Mouse (Mus musculus) ovary, postnatal 14 days (tissue): ENCODE data around the gene Meis1.
A peak's percentile ranks its signal among the peaks of the same experiment; 100 is the strongest.

Experiments used
- DNase-seq: peaks from one replicate; pipeline ENCODE4 v3.0.0; 2022; ENCODE audit warnings: low spot score

Meis1 gene

DNA sequence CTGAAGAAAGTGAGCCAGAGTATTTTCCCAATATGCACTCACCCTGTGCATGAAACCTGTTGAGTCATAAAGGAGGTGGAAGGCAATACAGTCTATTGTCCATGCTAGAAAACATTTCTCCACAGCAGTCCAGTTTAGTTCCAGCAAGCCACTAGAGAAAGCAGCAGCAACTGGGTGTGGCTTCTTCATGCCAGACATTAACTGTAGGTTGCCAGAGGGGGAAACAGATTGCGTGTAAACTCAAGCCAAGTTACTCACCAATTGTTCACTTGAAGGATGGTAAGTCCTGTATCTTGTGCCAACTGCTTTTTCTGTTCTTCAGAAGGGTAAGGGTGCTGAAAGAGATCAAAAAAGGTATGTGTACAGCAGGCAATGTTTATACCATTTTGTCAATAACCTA, 113.4 kb downstream of the Meis1 start:
- no peak for DNase-seq

DNA sequence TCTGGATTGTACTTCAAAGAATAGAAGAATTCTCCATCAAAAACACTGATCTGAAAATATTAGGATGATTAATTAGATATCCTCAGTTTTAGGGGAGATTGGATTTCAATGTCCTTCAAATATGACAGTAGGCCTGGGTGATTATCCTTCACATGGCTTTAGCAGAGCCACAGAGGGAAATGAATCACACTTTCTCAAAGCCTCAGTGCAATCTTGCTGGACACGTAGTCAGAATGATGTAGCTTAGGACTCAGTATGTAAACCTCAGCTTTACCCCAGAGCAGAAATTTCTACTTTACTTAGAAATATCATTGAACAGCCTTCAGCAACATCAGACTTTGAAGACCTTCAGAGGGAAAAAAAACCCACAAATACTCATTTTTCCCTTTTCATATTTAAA, 113.9 kb downstream of the Meis1 start:
- DNase-seq = no peak

DNA sequence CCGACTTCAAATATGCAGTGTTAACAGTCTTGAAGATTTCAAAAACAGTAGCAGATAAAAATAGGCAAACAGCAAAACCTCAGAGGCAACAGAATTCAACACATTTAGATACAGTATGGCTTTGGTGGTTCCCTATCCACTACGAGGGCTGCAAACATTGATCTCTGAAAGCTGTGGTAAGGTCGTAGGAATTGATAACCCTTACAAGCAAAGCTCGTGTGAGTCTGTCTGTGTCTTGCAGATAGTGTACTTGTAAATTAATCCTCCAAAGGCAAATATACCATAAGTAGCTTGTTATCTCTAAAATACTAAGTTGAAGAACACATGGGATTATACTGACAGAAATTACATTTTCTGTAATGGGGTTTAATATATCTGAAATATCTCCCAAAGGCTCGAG, 114.5 kb downstream of the Meis1 start:
- no peak for DNase-seq

DNA sequence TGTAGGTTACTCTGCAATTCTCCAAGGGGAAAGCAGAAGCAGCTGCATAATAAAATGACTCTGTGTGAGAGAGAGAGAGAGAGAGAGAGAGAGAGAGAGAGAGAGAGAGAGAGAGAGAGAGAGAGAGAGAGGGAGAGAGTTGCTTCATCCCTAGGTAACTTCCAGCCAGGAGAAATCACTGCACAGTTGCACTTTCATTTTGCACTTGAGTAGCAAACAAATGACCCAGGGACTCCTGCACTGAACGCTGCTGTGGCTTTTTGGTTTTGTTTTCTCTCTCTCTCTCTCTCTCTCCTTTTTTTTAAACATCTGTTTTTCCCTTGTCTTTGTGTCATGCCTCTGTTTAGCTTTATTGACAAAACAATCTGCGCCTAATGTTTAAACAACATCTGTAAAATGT, 118.3 kb downstream of the Meis1 start:
- DNase-seq = no peak

DNA sequence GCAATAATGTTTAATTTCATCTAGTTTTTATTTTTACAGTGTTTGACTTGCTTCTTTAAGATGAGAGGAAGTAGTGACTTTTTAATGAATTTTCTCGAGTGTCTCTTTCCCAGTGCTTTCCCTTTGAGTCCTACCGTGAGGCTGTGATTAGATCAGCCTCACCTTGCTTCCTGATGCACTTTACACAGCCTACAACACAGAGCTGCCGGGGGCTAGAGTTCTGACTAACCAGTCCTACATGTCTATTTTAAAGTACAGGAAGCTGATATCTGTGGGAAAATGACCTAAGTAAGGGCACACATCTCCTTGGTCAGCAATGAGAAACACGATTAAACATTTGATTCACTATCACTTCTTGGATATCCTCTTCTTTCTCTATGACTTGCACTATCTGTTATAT, 119.9 kb downstream of the Meis1 start:
- DNase-seq = no peak

DNA sequence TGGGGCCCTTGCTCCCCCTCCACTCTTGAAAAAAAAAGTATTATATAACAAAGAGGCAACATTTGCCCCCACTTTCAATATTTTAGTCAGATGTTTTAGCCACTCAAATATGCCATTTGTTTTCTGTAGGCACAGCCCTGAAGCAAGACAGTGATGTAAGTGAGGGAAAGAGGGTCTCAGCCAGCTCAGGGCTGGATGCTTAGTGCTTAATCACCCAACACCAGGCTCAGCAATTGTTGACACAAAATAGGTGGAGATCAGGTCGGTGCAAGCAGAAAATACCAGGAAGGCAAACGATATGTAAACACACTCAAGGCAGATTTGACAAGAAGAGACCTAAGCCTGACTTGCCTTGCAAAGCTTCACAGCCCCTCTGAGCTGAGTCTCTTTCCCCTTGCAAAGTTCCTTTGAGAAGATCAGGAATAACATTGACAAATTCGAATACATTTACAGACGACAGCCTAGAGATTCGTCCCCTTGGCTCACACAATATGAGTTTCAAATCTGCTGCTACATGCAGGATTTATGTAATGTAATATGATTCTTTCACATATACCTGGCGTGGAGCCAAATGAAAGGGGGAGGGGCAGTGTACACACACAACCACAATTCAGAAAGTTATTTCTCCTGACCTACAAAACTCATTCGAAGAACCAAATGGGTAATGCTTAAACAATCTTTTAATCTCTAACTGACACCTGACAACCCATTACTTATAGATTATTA, 120.7 kb downstream of the Meis1 start:
- DNase-seq = no peak

DNA sequence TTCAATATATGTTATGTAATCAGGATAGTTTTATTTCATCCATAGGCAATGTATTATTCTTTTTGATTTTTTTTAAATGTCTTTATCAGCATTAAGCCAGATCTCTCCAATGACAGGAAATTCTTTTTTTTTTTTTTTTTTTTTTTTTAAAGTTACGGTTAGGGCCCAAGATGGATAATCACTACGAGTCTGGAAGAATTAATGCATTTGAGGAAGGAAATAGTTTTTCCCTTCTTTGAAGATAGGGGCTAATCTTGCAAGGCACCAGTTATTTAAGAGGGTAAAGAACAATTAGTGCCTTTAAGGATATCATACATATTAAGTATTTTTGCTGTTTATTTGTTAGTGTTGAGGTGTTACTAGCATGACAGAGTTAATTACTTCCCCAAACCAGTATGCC, 121.5 kb downstream of the Meis1 start:
- DNase-seq = no peak

DNA sequence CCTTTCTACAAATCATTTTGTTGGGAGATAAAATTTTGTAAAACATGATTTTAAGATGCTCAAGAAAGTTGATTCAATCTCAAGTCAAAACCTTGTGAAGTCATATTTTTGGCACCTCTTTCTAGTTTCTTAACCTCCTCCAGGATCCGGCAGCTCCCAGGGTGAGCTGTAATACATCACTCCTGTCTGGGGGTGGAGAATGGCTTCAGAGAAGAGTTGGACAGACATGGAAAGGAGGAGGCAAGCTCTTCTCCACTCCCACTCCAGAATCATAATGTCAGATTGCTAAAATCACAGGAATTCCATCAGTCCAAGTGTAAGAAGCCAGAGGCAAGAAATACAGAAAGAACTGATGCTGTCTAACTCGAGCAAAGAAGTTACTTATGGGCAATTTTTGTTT, 126.3 kb downstream of the Meis1 start:
- DNase-seq = no peak

DNA sequence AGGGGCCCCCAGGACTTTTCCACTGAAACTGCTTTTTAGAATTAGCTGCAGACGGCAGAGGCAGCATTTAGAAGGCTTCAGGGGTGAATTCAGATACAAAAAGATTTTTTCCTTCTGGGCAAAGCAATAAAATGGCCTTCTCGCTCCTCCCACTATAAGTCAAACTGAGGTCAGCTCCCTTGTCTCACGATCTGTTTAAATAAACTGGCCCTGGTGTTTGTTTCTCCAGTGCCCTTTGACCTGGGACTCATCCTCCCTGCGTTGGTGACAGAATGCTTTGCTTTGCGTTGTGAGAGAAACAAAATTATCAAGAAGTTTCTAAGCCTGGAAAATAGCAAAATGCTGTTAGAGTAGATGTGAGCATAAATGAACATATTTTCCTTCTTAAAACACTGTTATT, 129.6 kb downstream of the Meis1 start:
- no peak for DNase-seq

DNA sequence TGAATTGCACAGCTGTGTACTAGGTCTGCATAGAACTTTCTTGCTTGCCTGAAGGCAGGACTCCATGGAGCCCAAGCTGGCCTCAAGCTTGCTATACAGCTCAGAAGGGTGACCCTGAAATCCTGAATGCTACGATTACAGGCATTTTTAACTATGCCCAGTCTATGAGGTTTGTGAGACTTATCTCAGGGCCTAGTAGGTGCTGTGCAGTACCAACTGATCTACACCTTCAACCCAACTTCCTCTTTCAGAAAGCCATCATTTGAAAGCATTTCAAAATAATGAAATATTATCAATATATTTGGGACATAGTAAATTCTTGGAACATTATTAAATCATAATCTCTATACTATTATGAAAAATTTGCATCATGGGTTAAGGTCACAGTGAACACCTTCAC, 130.1 kb downstream of the Meis1 start:
- DNase-seq = no peak

DNA sequence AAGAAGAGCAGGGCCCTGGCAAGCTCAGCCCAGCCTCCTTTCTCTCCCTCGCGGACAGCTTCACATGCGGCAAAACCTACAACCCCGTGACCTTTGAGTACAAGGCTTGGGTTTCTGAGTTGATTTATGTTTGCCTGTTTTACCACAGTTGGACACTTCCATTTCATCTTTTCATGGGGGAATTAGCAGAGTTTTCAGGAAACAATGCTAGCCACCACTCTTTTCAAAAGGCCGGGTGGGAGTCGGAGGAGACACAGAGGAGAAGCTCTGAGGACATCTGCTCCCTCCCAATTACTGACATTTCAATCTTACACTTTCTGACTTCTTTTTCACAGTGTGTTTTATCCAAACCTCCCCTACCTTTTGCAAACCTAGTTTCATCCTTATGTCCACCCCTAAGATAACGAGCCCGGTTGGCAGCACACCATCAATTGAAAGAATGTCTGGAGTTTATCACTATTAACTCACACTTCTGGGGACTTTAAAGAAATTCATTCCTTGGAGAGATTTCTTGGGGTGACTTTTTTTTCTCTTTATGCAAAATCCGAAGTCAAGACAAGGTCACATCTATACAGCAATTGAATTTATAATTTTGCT, 133.0 kb downstream of the Meis1 start:
- DNase-seq = no peak

DNA sequence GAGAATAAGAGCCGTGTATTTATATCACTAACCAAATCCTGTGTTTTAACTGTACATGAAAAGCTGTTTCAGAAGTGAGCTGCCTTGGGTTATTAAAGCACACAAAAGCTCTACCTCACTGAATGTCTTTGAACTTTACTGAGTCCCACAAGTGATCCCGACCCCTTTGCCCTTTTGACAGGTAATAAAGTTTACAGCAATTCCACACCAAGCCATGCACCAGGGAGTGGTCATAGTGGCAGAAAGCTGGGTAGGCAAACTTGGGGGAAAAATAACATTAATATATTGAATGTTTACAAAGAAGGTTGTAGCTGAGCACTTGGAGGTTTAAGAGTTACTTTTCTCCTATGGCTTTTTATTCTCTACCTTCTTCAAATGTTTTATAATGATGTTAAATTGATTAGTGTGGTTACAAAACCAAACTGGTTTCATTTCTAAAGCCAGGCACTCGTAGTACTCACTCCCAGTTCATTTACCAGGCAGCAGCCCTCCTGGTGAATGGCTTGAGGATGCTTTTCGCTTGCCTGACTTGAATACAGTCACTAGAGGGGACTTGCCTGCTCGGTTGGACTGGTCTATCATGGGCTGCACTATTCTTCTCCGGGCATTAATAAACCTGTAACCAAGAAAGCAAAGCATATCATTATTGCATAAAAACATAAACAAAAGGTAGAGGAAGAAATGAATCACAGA, 133.6 kb downstream of the Meis1 start:
- DNase-seq = no peak

DNA sequence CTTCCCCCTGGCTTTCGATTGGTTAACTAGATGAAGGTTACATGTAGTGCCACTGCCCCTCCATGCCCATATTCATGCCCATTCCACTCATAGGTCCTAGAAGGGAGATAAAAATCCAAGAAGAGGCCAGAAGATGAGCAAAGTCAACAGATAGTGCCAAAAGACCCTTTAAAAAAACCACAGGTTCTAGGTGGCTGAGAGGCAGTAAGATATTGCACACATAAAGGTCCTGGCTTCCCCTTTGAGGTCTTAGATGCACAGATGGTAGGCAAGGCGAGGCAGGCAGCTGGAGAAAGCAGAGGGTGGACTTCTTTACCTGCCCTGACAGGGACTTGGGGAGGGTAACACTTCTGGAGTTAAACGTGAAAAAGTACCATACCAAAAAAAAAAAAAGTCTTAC, 134.8 kb downstream of the Meis1 start:
- DNase-seq = no peak

DNA sequence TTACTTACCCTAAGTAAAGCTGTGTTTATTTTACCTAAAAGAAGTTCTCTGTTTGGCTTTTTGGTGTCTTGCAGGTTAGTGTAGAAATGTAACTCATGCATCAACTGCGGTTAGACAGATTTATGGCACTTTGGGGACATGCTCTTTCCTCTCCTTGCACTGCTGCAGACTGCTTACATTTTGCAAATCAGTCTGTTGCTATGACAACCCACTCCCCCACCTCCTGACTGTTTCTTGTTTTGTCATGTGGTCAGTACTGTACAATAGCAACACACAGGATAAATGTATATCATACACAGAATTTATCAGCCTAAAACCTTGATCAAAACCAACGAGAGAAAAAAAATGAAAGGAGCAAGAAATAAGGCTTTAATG, 135.3 kb downstream of the Meis1 start:
- DNase-seq = no peak

DNA sequence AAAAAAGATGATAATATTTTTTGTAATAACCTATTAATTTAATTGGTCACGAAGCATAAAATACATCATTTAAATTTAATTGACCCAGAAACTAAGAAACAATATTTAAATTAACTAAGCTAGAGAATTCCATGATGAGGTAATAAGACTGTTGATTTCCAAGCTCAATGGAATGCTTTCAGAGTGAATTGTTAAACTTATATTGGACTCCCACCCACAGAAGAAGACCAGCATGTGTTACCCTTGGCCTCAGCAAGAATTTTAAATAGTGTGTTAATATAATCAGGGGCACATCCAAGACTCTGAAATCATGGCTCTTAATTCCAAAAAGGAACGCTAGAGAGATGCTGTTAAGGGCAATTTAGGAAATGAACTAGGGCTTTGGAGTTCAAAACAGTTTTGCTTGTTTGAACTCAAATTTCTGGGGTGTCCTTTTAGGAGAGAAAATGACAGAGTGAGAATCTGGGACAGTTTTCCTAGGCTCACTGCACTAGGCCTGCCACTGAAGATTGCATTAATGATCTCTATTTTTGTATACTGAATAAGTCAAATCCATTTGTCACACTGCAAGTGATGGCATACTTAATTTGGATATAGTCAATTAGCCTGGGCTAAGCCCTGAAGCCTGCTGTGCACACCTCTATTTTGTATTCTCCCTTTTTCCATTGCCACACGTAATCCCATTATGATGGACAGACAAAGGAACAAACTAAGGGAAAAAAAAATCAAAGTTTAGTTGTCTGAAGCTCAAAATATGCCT, 135.9 kb downstream of the Meis1 start:
- DNase-seq = no peak

DNA sequence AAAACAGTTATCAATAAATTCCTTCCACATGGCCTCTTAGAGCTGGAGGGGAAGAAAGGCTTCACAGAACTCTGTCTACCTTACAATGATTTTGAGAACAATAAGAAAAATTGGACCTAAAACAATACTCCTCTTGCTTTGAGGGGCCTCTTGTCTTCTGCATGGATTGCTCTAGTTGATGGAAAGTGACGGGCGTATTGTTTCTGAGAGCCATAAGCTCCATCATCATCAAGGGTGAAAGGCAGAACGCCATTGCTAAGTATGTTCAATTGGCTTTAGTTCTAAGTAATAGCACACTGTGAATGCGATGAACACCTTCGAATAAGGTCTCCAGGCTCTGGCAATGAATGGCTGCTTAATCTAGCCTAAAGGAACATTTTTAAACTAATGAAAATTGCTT, 136.5 kb downstream of the Meis1 start:
- DNase-seq = no peak

DNA sequence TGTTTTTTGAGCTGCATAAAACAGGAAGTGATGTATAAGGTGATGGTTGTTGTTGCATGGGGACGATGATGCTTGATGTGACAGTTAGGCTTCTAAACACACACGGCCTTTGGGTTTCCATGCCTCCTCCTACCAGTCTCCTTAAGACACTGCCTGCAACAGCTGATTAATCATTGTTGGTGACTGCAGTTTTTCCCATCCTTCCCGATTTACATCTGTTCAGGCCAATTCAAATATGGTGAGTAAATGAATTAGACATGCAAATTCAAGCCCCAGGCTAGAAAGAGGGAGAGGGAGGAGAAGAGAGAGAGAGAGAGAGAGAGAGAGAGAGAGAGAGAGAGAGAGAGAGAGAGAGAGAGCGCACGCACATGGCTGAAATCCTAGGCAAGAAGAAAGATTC, 138.0 kb downstream of the Meis1 start:
- no peak for DNase-seq

DNA sequence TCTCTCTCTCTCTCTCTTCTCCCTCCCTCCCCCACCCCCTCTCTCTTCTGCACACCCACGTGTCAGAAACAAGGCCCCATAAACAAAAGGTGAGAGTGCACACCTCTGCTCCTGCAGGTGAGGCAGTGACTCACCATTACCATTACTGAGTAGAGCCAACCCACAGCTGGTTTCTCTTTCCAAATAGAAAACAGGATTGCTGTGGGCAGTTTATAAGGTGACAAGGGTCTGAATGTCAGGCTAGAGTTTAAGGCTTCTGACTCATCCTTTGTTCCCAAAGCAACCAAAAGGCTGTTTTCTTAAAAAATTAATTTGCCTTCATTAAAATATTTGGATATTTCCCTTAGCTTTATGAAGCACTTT, 139.3 kb downstream of the Meis1 start:
- DNase-seq = no peak

DNA sequence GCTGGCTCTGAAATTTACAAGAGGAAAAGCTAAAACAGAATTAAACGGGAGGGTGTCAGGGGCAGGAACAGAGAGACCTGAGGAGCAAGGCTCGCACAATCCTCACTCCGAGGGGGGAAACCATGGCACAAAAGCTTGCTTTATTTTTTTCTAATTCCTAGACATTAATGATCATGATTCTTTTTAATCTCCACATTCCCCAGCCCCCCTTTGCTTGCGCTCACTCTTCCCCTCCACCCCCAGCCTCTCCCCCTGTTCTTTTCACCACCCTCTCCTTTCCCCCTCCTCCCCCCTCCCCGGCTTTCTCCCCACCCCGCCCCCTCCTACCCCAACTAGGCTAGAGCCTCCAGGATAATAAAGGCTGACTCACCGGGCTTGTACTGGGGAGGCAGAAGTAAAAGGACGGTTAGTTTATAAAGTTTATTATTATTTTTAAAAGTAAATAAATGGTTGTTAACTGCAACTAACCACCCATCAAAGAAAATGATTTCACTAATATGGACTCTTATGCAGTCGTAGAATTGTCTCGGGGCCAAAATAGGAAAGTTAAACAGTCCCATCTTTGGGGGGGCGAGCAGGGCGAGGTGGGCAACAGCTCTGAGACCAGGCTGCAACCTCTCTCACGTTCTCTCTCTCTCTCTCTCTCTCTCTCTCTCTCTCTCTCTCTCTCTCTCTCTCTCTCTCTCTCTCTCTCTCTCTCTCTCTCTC, 139.9 kb downstream of the Meis1 start:
- DNase-seq = no peak

DNA sequence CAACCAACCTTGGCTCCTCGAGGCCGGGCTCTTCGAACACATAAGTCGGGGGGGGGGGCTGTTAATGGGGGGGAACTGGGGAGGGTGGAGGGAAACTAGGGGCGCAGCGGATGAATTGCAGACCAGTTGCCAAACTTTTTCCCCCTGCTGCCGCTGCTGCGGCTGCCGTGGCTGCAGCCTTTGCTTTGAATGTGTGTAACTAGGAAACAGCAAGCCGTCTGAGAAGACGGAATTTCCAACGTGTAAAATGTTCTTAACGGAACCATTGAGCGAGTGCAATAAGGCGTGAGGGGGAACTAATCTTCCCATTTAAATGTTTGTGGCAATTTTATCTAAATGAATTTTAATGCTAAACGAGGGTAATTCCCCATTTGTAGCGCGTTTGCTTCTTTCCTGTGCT, 140.8 kb downstream of the Meis1 start:
- DNase-seq = peak; percentile 22

DNA sequence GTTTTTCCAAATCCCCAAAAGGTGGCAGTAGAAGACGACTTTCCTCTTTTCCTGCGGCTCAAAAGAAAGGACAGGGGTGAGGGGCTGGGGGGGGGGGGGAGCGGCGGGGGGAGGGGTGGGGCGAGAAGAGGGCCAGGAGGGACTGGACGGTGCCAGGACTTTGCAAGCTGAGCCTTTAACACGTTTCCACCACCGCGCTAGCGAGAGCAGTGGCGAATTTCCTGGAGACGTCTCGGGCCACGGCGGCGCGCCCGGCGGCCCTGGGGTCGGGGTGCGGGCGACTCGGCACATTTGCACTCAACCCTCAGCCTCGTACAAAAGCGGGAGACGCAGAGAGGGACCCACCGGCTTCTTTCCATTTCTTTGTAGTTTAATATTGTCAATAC, 141.2 kb downstream of the Meis1 start:
- peak; percentile 62 for DNase-seq

DNA sequence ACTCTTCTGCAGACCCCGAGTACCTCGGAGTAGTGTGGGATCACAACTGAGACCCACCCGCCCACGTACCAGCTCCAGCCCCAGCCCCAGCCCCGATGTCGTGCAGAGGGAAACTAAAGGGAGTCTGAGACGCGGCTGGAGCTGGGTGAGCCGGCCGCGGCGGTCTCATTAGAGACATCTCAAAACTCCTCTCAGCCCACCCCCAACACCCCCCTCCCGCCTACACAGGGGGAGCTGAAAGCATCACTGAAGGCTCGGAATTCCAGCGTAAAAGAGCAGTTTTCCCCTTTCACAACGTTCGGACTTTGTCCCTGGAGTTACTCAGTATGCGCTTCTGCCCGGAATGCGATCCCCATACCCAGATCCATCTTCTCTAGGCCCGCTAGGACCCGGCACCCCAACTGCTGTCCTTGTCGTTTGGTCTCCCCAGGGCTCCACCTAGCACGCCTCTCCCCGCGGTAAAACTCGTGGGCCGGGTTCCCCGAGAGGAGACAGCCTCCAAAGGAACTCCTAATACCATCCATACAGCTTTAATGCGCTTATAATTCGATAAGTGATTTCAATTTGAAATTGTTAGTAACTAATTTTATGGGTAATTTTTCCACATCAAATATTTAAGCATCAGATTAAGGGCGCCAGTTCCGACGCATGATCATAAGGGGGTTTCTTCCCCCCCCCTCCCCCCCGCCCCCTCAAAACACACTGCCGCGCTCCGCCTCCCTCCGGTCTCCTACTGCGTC, 141.7 kb downstream of the Meis1 start:
- peak; percentile 34 for DNase-seq
